Comparison of ENCODE assay signal across 25 mouse cellular contexts in genomic region chr16:75190316-75190715, GRCm38 (mm10).
"Had no signal": no experiment of that assay in that cellular context is flagged by ENCODE, and none has a peak within 500 bp of the region (broad histone marks: within the 10 kb centered on the region; RNA-seq: fewer than 3 reads in every experiment).

No protein-coding gene starts in this region.

- H3K36me3 ChIP-seq: heart, embryonic 10.5 days; heart, embryonic 12.5 days; hindbrain, embryonic 10.5 days; hindbrain, embryonic 12.5 days; intestine, embryonic 15.5 days; limb, embryonic 10.5 days; limb, embryonic 12.5 days had no signal

- ATAC-seq: inflammation-experienced regulatory T-cells, adult 6 months; intestine, embryonic 15.5 days; intestine, postnatal 0 days had no signal

- H3K4me1 ChIP-seq: heart, embryonic 10.5 days; heart, embryonic 12.5 days; hindbrain, embryonic 10.5 days; hindbrain, embryonic 12.5 days; intestine, embryonic 15.5 days; limb, embryonic 10.5 days had no signal

- H3K4me2 ChIP-seq: heart, embryonic 12.5 days; hindbrain, embryonic 12.5 days; hindbrain, embryonic 14.5 days; intestine, embryonic 15.5 days; limb, embryonic 12.5 days; liver, embryonic 11.5 days had no signal

- H3K4me3 ChIP-seq: gastrocnemius, adult 2 months; heart, embryonic 10.5 days; heart, embryonic 12.5 days; hindbrain, embryonic 10.5 days; hindbrain, embryonic 12.5 days; intestine, embryonic 15.5 days; layer of hippocampus, adult 2 months; left cerebral cortex, adult 2 months; limb, embryonic 10.5 days; limb, embryonic 12.5 days had no signal

- H3K27me3 ChIP-seq: heart, embryonic 12.5 days; hindbrain, embryonic 12.5 days; intestine, embryonic 15.5 days; limb, embryonic 12.5 days had no signal

- DNase-seq: gastrocnemius, adult 2 months; gastrocnemius, postnatal 10 days; gastrocnemius, postnatal 25 days; heart, adult 18-20 months; heart, postnatal 10 days; heart, postnatal 4 days; kidney, adult 18-20 months; kidney, adult 8-10 months; kidney, postnatal 10 days; kidney, postnatal 25 days; kidney, postnatal 4 days; liver had no signal

- H3K9ac ChIP-seq: heart, embryonic 12.5 days; hindbrain, embryonic 12.5 days; hindbrain, embryonic 14.5 days; intestine, embryonic 15.5 days; limb, embryonic 12.5 days had no signal

- H3K9me3 ChIP-seq: heart, embryonic 10.5 days; heart, embryonic 12.5 days; hindbrain, embryonic 10.5 days; hindbrain, embryonic 12.5 days; intestine, embryonic 15.5 days; limb, embryonic 10.5 days; limb, embryonic 12.5 days had no signal

- H3K27ac ChIP-seq: gastrocnemius, adult 2 months; heart, embryonic 10.5 days; hindbrain, embryonic 10.5 days; hindbrain, embryonic 12.5 days; hindbrain, embryonic 14.5 days; intestine, embryonic 15.5 days; layer of hippocampus, adult 2 months; left cerebral cortex, adult 2 months; limb, embryonic 10.5 days; limb, embryonic 12.5 days had no signal
